Mouse (Mus musculus): ENCODE measurements around the gene Fignl1.

The Fignl1 gene

GRCm38 (mm10) chr11:11808820-11809403 is at the start of gene Fignl1:
Fignl1 (minus strand) TSS chr11:11808962.
- DNase-seq (ENCODE audit: low spot score): peak; percentile 97

- no peak for DNase-seq (ENCODE audit: low spot score)
These were observed 48.2 kb upstream of the Fignl1 start for GRCm38 (mm10) chr11:11856959-11857358.

- DNase-seq (ENCODE audit: low spot score): no peak
These were observed 46.9 kb upstream of the Fignl1 start for GRCm38 (mm10) chr11:11855685-11856131.

- no peak for DNase-seq (ENCODE audit: low spot score)
These were observed 46.4 kb upstream of the Fignl1 start for GRCm38 (mm10) chr11:11855061-11855672.

GRCm38 (mm10) chr11:11853731-11854461 is 45.1 kb upstream of the Fignl1 start:
- no peak for DNase-seq (ENCODE audit: low spot score)

GRCm38 (mm10) chr11:11851957-11852505 is 43.3 kb upstream of the Fignl1 start:
- no peak for DNase-seq (ENCODE audit: low spot score)

GRCm38 (mm10) chr11:11850476-11851267 is 41.9 kb upstream of the Fignl1 start:
- no peak for DNase-seq (ENCODE audit: low spot score)

- DNase-seq (ENCODE audit: low spot score): no peak
These were observed 41.0 kb upstream of the Fignl1 start for GRCm38 (mm10) chr11:11849513-11850311.

GRCm38 (mm10) chr11:11848467-11848866 is 39.7 kb upstream of the Fignl1 start:
- DNase-seq (ENCODE audit: low spot score): no peak

GRCm38 (mm10) chr11:11845044-11845443 is 36.3 kb upstream of the Fignl1 start:
- no peak for DNase-seq (ENCODE audit: low spot score)

GRCm38 (mm10) chr11:11844367-11844971 is 35.7 kb upstream of the Fignl1 start:
- peak; percentile 51 for DNase-seq (ENCODE audit: low spot score)

GRCm38 (mm10) chr11:11841590-11841989 is 32.8 kb upstream of the Fignl1 start:
- no peak for DNase-seq (ENCODE audit: low spot score)

- DNase-seq (ENCODE audit: low spot score): no peak
These were observed 32.0 kb upstream of the Fignl1 start for GRCm38 (mm10) chr11:11840746-11841145.

- DNase-seq (ENCODE audit: low spot score): no peak
These were observed 31.1 kb upstream of the Fignl1 start for GRCm38 (mm10) chr11:11839874-11840273.

- no peak for DNase-seq (ENCODE audit: low spot score)
These were observed 28.6 kb upstream of the Fignl1 start for GRCm38 (mm10) chr11:11837384-11837783.

- peak; percentile 71 for DNase-seq (ENCODE audit: low spot score)
These were observed 28.1 kb upstream of the Fignl1 start for GRCm38 (mm10) chr11:11836713-11837370.

GRCm38 (mm10) chr11:11836262-11836661 is 27.5 kb upstream of the Fignl1 start:
- DNase-seq (ENCODE audit: low spot score): peak; percentile 30

- DNase-seq (ENCODE audit: low spot score): no peak
These were observed 27.0 kb upstream of the Fignl1 start for GRCm38 (mm10) chr11:11835791-11836190.

- peak; percentile 74 for DNase-seq (ENCODE audit: low spot score)
These were observed 26.6 kb upstream of the Fignl1 start for GRCm38 (mm10) chr11:11835361-11835760.

GRCm38 (mm10) chr11:11833100-11833499 is 24.3 kb upstream of the Fignl1 start:
- DNase-seq (ENCODE audit: low spot score): peak; percentile 56

All from yolk sac, embryonic 10.5 days (tissue).